10 mouse cellular contexts compared by ENCODE assay signal in genomic region chr8:78431356-78431755, GRCm38 (mm10). TPM values are rescaled to one million over a fixed set of nuclear protein-coding genes. Genes with fewer than 3 reads are reported as not detected.
DNase-seq lines count a peak whose midpoint lies in the region; ATAC-seq and TF ChIP-seq lines count a peak whose summit lies in the region.
"Had no signal": no experiment of that assay in that cellular context is flagged by ENCODE, and none has a peak within 500 bp of the region (broad histone marks: within the 10 kb centered on the region; RNA-seq: fewer than 3 reads in every experiment).

No protein-coding gene starts in this region.

- no peaks in the 10 kb centered on the region for H3K4me1 ChIP-seq in forebrain, embryonic 14.5 days (ENCODE audit: control insufficient read depth, insufficient read depth, low read length)
- H3K4me1 ChIP-seq in forebrain, embryonic 13.5 days = peaks cover 31% of the 10 kb centered on the region
- H3K4me1 ChIP-seq in limb, embryonic 10.5 days = peaks cover 30% of the 10 kb centered on the region
- no peaks in the 10 kb centered on the region for H3K4me1 ChIP-seq in stomach, postnatal 0 days (replicated peaks; ENCODE audit: control insufficient read depth, insufficient read depth)

- TF ChIP-seq CTCF in stomach, postnatal 0 days (IDR thresholded peaks at IDR 0.05; ENCODE audit: low read depth) = no peak

- no peak overlapping the region for H3K9ac ChIP-seq in forebrain, embryonic 14.5 days (ENCODE audit: low read length)
- H3K9ac ChIP-seq in forebrain, embryonic 13.5 days = no peak overlapping the region
- H3K9ac ChIP-seq in stomach, postnatal 0 days (ENCODE audit: low read length) = no peak overlapping the region
- H3K9ac ChIP-seq: stomach, embryonic 15.5 days had no signal

- no peak for ATAC-seq in forebrain, embryonic 14.5 days
- ATAC-seq in forebrain, embryonic 13.5 days = no peak
- no peak for ATAC-seq in stomach, postnatal 0 days (ENCODE audit: low FRiP score, low TSS enrichment)

- H3K4me2 ChIP-seq in forebrain, embryonic 14.5 days (ENCODE audit: low read length) = no peak overlapping the region
- H3K4me2 ChIP-seq in forebrain, embryonic 13.5 days = no peak overlapping the region
- H3K4me2 ChIP-seq in stomach, postnatal 0 days (replicated peaks; ENCODE audit: low read depth) = no peak overlapping the region
- H3K4me2 ChIP-seq: stomach, embryonic 15.5 days had no signal

- no peaks in the 10 kb centered on the region for H3K36me3 ChIP-seq in forebrain, embryonic 14.5 days (ENCODE audit: control insufficient read depth, insufficient read depth, low read length)
- H3K36me3 ChIP-seq in forebrain, embryonic 13.5 days (ENCODE audit: poor library complexity, severe bottlenecking) = no peaks in the 10 kb centered on the region
- H3K36me3 ChIP-seq in limb, embryonic 10.5 days = no peaks in the 10 kb centered on the region
- no peaks in the 10 kb centered on the region for H3K36me3 ChIP-seq in stomach, postnatal 0 days (ENCODE audit: control insufficient read depth, insufficient read depth, low read length)
- H3K36me3 ChIP-seq: stomach, embryonic 15.5 days had no signal

- H3K9me3 ChIP-seq in forebrain, embryonic 14.5 days (replicated peaks; ENCODE audit: control insufficient read depth, low read length) = no peaks in the 10 kb centered on the region
- H3K9me3 ChIP-seq in forebrain, embryonic 13.5 days (replicated peaks) = no peaks in the 10 kb centered on the region
- H3K9me3 ChIP-seq in limb, embryonic 10.5 days (replicated peaks) = no peaks in the 10 kb centered on the region
- H3K9me3 ChIP-seq in stomach, postnatal 0 days (ENCODE audit: control insufficient read depth, low read length) = no peaks in the 10 kb centered on the region
- H3K9me3 ChIP-seq: stomach, embryonic 15.5 days had no signal

- peaks cover 73% of the 10 kb centered on the region for H3K27me3 ChIP-seq in forebrain, embryonic 14.5 days (replicated peaks; ENCODE audit: control insufficient read depth, insufficient read depth, low read length)
- H3K27me3 ChIP-seq in forebrain, embryonic 13.5 days = peaks cover 91% of the 10 kb centered on the region
- peaks cover 100% of the 10 kb centered on the region for H3K27me3 ChIP-seq in limb, embryonic 10.5 days (ENCODE audit: low read depth, poor library complexity, severe bottlenecking)
- peaks cover 10% of the 10 kb centered on the region; the same call in 1 of the 2 replicates for H3K27me3 ChIP-seq in stomach, postnatal 0 days (ENCODE audit: control insufficient read depth, insufficient read depth, low read length)

- no peak overlapping the region for H3K27ac ChIP-seq in forebrain, embryonic 14.5 days (ENCODE audit: low read depth, low read length)
- no peak overlapping the region for H3K27ac ChIP-seq in forebrain, embryonic 13.5 days
- no peak overlapping the region for H3K27ac ChIP-seq in limb, embryonic 10.5 days
- H3K27ac ChIP-seq in stomach, postnatal 0 days (replicated peaks) = no peak overlapping the region
- H3K27ac ChIP-seq: stomach, embryonic 15.5 days had no signal

- WGBS in forebrain, embryonic 14.5 days = 3% methylated on average over 4 of the region's 4 CpGs
- WGBS in forebrain, embryonic 13.5 days = 2% methylated on average over 4 of the region's 4 CpGs
- 2% methylated on average over 4 of the region's 4 CpGs for WGBS in limb, embryonic 10.5 days
- WGBS in stomach, postnatal 0 days = 2% methylated on average over 4 of the region's 4 CpGs

- TF ChIP-seq EP300 in stomach, postnatal 0 days (optimal IDR thresholded peaks at IDR 0.05) = no peak

- H3K4me3 ChIP-seq in forebrain, embryonic 14.5 days (ENCODE audit: low read depth, low read length) = no peak overlapping the region
- H3K4me3 ChIP-seq in forebrain, embryonic 13.5 days = no peak overlapping the region
- H3K4me3 ChIP-seq in limb, embryonic 10.5 days = no peak overlapping the region
- H3K4me3 ChIP-seq in stomach, postnatal 0 days (ENCODE audit: low read depth, low read length) = no peak overlapping the region
- H3K4me3 ChIP-seq: stomach, embryonic 15.5 days had no signal

- DNase-seq in forebrain, embryonic 14.5 days (ENCODE audit: low spot score) = peak; percentile 53
- peak; percentile 61 for DNase-seq in urinary bladder, postnatal 14 days (ENCODE audit: low spot score)
- no peak for DNase-seq in urinary bladder, adult 18-20 months (ENCODE audit: low spot score in 2 of 2)
- DNase-seq in limb, embryonic 10.5 days (ENCODE audit: low spot score) = peak; percentile 80
- DNase-seq in stomach, postnatal 0 days (ENCODE audit: low spot score) = peak; percentile 68
- DNase-seq in cerebellum, postnatal 36 days = no peak
- DNase-seq in cerebellum, postnatal 14 days = no peak

RNA-seq across cellular contexts. Expression of gene Pou4f2, which starts 5.1 kb away (rescaled TPM):
- not detected in 2 replicates for polyA plus RNA-seq in forebrain, embryonic 14.5 days (2014; fragmentation: Nextera tagmentation; extraction: Ambion mirVana)
- polyA plus RNA-seq in forebrain, embryonic 13.5 days (2015; fragmentation: Nextera tagmentation; extraction: Ambion mirVana) = 0.05 TPM in 1 of 2 replicates, not detected in the other
- polyA plus RNA-seq in limb, embryonic 10.5 days (2016; fragmentation: Nextera tagmentation; extraction: Ambion mirVana) = not detected in 2 replicates
- not detected in 2 replicates for polyA plus RNA-seq in stomach, postnatal 0 days (2015; fragmentation: Nextera tagmentation; extraction: Ambion mirVana)
- polyA plus RNA-seq: liver, embryonic 16.5 days; stomach, embryonic 15.5 days had no signal

Comparison
In these comparisons a context has a peak if more than half of its experiments do, and no peak if none do; other contexts are left out.
1. DNase-seq: peak in forebrain, embryonic 14.5 days (single experiment), urinary bladder, postnatal 14 days (single experiment), limb, embryonic 10.5 days (single experiment) and stomach, postnatal 0 days (single experiment); none in urinary bladder, adult 18-20 months (0 of 2), cerebellum, postnatal 36 days (0 of 2) and cerebellum, postnatal 14 days (0 of 2).